Mouse (Mus musculus) cerebellum, adult 9-11 months (tissue): ENCODE measurements around the gene Slc22a20.

Source experiments
- DNase-seq: peaks from one replicate; pipeline ENCODE4 v3.0.0; 2022

Slc22a20 gene

GRCm38 (mm10) chr19:5950218-5950617 is 35.7 kb downstream of the Slc22a20 start:
- DNase-seq, result no peak

GRCm38 (mm10) chr19:5945891-5946290 is 40.1 kb downstream of the Slc22a20 start:
- DNase-seq, result no peak

- DNase-seq, result peak; percentile 30
These were observed 40.9 kb downstream of the Slc22a20 start for GRCm38 (mm10) chr19:5945027-5945426.

DNA sequence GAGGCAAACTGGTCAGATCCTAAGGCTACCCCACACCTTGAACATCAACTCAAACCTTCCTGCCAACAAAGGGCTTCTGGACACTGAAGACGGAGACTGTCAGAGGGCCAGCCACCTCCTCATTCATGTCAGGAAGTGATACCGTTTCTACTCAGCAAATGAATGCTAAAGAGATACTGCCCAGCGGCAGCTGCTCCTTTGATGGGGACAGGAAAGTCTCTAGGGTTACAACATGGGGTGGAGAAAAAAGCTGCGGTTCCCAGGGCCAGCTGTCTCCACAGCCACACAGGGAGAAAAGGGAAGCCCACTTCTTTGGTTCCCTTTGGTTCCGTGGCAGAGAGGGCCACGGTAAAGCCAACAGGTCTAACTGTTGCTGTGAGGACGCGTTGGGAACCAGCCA is 41.8 kb downstream of the Slc22a20 start:
- DNase-seq, result no peak

- DNase-seq, result no peak
These were observed 42.5 kb downstream of the Slc22a20 start for GRCm38 (mm10) chr19:5943404-5943803.

- DNase-seq, result no peak
These were observed 43.4 kb downstream of the Slc22a20 start for GRCm38 (mm10) chr19:5942581-5942980.

DNA sequence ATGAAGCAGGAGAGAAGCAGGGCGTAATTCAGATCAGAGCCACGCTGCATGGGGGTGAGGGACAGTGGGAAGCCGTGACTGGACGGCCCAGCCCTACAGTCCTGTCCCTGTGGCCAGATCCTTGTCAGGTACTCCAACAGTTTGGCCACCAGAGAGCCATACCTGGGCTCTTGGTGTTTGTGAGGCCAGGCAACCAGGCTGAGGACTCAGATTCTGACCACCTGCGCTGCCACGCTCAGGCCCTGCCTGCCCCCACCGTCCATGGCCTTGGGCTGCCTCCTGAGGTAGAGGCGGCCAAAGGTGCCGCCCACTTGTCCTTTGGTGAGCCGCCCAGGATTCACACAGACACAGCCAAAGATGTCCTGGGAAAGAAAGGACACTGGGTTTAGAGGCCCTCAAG is 45.3 kb downstream of the Slc22a20 start:
- DNase-seq, result peak; percentile 58

GRCm38 (mm10) chr19:5940173-5940572 is 45.8 kb downstream of the Slc22a20 start:
- DNase-seq, result peak; percentile 93

GRCm38 (mm10) chr19:5939715-5940114 is 46.2 kb downstream of the Slc22a20 start:
- DNase-seq, result peak; percentile 59

GRCm38 (mm10) chr19:5938516-5938915 is 47.4 kb downstream of the Slc22a20 start:
- no peak for DNase-seq

DNA sequence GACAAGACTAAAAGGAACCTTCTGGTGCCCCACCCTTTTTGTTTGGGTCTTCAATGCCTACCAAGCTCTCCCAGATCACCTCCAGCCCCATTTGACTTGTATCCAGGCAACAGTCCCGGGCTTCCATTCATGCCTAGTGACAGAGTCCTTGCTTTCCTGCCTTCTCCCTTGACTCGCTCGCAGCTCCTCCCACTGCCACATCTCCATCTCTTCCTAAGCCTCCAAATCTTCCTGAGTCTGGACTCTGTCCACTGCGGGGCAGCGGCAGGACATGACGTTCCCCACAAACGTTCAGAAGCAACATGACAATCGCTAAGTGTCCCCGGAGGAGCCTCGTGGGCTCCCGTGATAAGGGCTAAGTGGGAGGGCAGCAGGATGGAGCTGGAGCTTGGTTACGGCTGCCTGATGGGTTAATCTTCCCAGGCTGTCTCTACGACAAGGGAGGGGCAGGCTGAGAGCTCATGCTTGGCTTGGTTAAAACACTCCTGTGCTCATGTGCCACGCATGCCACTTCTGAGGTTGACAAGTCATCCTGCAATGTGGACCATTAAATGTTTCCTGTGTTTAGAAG is 48.0 kb downstream of the Slc22a20 start:
- peak; percentile 30 for DNase-seq

DNA sequence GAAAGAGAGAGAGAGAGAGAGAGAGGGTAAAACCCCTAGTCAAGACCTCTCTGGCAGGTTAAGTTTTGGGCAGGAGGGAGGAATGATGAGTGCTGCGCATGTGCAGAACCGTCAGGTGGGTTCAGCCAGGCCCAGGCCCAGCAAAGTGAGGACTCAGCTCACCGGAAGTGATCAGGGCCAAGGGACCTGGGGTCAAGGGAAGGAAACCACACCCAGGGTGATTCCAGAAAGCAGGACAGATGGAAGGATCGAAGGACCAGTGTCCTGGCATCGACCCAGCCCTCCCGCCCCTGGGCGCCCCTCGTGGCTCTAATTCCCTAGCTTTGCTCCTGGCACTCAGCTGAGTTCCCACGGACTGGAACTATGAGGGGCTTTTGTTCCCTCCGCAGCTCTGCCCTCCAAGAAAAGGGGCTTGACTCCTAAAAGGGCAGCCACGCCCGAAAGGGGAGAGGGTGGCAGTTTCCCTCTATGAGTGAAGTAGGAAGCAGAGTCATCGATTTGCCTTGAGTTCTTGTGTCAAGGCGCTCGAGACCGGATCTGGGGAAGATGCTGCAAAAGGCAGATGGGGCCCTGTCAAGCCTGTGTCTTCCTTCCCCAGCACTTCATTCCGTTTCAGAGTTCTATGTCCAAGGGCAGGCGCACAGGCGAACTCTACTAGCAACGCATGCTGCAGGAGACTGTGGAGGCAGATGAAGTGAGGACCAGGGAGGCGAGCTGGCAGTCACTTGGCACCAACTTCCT is 48.7 kb downstream of the Slc22a20 start:
- no peak for DNase-seq

DNA sequence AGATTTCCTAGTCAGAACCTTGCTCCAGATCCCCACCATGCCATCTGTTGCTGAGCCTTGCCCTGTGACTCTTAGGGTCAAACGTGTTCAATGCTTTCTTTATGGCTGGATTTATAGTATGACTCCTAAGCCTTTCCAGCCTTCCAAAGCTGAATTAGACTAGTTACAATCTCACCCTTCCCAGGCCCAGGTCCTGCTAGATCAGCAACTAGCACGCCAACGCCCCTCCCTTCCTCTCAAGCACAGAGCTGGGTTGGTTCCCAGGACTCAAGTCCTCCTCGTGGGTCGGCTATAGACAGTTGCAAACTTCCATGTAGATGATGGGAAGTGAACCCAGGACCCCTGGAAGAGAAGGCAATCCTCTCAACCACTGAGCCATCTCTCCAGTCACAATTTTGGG is 50.3 kb downstream of the Slc22a20 start:
- DNase-seq, result no peak

DNA sequence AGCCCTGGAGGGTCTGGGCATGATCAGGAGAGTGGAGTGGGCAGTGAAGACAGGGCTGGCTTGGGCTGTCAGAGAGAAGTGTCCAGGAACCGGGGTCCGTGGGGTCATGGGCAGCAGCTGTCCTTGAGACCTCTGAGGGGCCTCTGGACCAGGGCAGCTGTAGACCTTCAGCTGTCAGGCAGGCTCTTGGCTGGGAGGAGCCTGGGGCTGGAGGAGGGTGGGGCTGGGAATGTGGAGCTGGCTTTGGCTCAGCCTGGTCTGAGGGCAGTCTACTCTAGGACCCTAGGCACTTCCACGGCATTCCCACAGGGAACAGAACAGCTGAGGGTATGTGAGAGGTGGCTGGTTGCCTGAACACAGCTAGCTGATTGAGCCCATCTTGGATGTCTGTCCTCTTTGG is 50.7 kb downstream of the Slc22a20 start:
- DNase-seq, result no peak

DNA sequence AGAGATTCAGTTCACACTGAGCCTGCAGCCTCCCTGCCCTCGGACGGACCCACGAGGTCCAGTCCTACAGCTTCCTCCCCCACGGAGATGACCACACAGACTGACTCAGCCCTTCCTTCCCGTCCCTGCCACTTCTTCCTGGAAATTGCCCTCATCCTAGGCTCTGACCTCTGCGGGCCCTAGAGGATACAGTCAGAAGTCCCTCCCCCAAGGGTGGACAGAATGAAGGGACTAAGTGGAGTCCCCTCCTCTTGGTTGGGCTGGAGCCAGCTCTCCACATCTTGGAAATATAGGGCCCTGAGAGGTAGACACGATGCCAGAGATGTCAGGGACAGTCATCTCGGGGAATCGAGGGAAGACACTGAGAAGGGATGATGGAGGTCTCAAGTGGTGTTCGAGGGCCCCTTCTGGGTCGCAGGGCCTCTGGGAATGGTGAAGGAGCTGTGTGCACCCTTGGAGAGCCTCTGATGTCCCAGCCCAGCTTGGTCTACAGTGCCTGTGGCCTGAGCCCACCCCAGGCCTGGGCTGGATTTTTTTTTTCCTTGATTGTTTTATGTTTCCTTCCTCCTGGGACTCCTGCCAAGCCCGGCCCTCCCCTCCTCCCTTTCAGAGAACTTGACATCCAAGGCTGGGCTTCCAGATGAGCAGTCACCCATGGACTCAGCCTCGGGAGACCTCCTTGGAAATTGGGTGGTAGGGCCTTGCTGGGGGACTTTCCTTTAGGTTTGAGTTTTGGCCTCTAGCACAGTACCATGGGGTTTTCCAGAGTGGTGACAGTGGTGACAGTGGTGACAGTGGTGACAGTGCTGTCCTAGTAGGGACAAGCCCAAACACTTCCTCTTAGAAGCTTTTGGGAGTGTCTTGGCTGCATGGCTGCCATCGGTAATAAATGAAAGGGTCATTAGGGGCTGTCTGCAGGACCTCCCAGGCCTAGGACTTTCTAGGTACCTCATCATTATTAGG is 56.0 kb downstream of the Slc22a20 start:
- DNase-seq, result no peak

- no peak for DNase-seq
These were observed 57.4 kb downstream of the Slc22a20 start for GRCm38 (mm10) chr19:5928546-5928945.

DNA sequence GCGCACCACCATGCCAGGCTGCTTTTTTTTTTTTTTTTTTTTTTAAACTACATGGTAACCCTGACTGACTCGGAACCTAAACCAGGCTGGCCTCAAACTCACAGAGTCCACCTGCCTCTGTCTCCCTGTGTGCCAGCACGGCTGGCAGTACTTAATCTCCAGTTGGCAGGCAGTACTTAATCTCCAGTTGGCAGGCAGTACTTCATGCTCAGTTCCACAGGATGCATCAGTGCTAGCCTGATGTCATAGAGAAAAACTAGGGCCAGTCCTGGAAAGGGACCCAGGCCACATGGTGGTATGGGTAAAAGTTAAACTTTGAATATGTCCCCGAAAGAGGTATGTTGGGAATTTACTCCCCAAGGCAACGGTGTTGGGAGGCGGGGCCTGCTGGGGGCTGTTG is 57.8 kb downstream of the Slc22a20 start:
- no peak for DNase-seq

GRCm38 (mm10) chr19:5927532-5927931 is 58.4 kb downstream of the Slc22a20 start:
- no peak for DNase-seq

DNA sequence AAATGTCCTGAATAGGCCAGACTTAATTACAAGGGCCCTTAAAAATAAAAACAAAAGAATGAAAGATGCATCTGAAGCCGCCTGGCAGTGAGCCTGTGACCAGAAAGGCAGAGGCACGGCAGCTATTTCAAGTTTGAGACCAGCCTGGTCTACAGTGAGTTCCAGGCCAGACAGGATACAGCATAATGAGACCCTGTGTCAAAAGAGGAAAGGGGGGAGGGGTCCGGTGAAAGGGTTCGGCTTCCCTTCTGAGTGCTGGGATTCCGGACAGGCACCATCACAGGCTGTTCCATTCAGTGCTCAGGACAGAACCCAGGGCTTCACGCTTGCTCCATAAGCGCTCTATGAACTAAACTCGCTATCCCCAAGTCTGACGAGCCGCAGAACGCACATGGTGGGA is 58.9 kb downstream of the Slc22a20 start:
- DNase-seq, result no peak

GRCm38 (mm10) chr19:5925311-5925855 is 60.6 kb downstream of the Slc22a20 start:
- DNase-seq, result no peak

DNA sequence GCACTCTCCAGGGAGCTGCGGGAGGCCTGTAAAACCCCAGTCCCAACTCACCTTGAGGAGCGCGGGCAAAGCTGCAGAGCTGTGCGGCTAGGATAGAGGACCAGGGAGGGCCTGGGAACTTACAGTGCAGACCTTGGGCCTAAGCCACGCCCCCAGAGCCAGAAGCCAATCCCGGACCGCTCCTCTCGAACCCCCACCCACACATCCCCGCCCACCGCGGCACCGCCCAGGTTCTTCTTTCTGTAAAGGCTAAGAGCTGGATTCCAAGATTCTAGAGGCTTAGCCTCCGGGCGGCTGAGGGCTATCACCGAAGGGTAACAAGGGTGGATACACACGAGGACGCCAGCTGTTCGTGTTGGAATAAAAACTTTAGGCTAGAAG is 61.2 kb downstream of the Slc22a20 start, which contains the start of gene Cdc42ep2:
Gene Cdc42ep2, minus strand, starts transcription at position 104 of the 381 bp plus-strand sequence.
- peak; percentile 96 for DNase-seq

- peak; percentile 83 for DNase-seq
These were observed 61.8 kb downstream of the Slc22a20 start for GRCm38 (mm10) chr19:5923990-5924712.

GRCm38 (mm10) chr19:5922963-5923362 is 63.0 kb downstream of the Slc22a20 start:
- DNase-seq, result no peak
